20 mouse cellular contexts compared by ENCODE assay signal in genomic region chr19:32341091-32341490, GRCm38 (mm10). TPM values are rescaled to one million over a fixed set of nuclear protein-coding genes. Genes with fewer than 3 reads are reported as not detected.
DNase-seq lines count a peak whose midpoint lies in the region; ATAC-seq and TF ChIP-seq lines count a peak whose summit lies in the region.
"Had no signal": no experiment of that assay in that cellular context is flagged by ENCODE, and none has a peak within 500 bp of the region (broad histone marks: within the 10 kb centered on the region; RNA-seq: fewer than 3 reads in every experiment).

No protein-coding gene starts in this region.

- H3K9me3 ChIP-seq in intestine, embryonic 16.5 days (ENCODE audit: control insufficient read depth, low read length) = no peaks in the 10 kb centered on the region
- H3K9me3 ChIP-seq: forebrain, embryonic 13.5 days; liver, embryonic 13.5 days; megakaryocyte, embryonic 14.5 days; midbrain, embryonic 15.5 days had no signal

- TF ChIP-seq CTCF in heart, adult 2 months (IDR thresholded peaks at IDR 0.05) = no peak
- TF ChIP-seq CTCF in C2C12 (IDR thresholded peaks at IDR 0.05; ENCODE audit: control insufficient read depth, insufficient read depth, insufficient read length) = no peak

- no peak overlapping the region for H3K4me3 ChIP-seq in heart, adult 2 months
- H3K4me3 ChIP-seq in C2C12 (ENCODE audit: insufficient read depth, poor library complexity, severe bottlenecking) = no peak overlapping the region
- H3K4me3 ChIP-seq in intestine, embryonic 16.5 days (ENCODE audit: low read length) = no peak overlapping the region
- H3K4me3 ChIP-seq: forebrain, embryonic 13.5 days; left cerebral cortex, adult 2 months; liver, embryonic 13.5 days; midbrain, embryonic 15.5 days had no signal

- no peak overlapping the region for H3ac ChIP-seq in C2C12 (ENCODE audit: control insufficient read depth, insufficient read length, low read depth)

- H3K79me2 ChIP-seq in heart, adult 2 months (replicated peaks; ENCODE audit: control insufficient read depth, insufficient read depth, low read length) = peaks cover 1% of the 10 kb centered on the region
- peaks cover 13% of the 10 kb centered on the region for H3K79me2 ChIP-seq in C2C12 (ENCODE audit: control insufficient read depth, insufficient read depth)

- peaks cover 24% of the 10 kb centered on the region for H3K4me1 ChIP-seq in heart, adult 2 months (ENCODE audit: control insufficient read depth, insufficient read depth, low read length)
- peaks cover 23% of the 10 kb centered on the region for H3K4me1 ChIP-seq in intestine, embryonic 16.5 days (ENCODE audit: control insufficient read depth, insufficient read depth, low read length)

- H3K4me2 ChIP-seq in intestine, embryonic 16.5 days (ENCODE audit: low read depth, low read length) = no peak overlapping the region
- H3K4me2 ChIP-seq: forebrain, embryonic 13.5 days; liver, embryonic 13.5 days; midbrain, embryonic 15.5 days had no signal

- 33% methylated on average over 2 of the region's 2 CpGs for WGBS in heart, adult 2 months
- WGBS in intestine, embryonic 16.5 days = 48% methylated on average over 2 of the region's 2 CpGs

- no peaks in the 10 kb centered on the region for H3K27me3 ChIP-seq in heart, adult 2 months (ENCODE audit: control insufficient read depth, insufficient read depth, low read length)
- no peaks in the 10 kb centered on the region for H3K27me3 ChIP-seq in C2C12 (ENCODE audit: control insufficient read depth, insufficient read depth, insufficient read length)
- no peaks in the 10 kb centered on the region for H3K27me3 ChIP-seq in intestine, embryonic 16.5 days (replicated peaks; ENCODE audit: control insufficient read depth, insufficient read depth, low read length)
- H3K27me3 ChIP-seq: CH12.LX; forebrain, embryonic 13.5 days; liver, embryonic 13.5 days; megakaryocyte, embryonic 14.5 days; midbrain, embryonic 15.5 days had no signal

- intact Hi-C loops in heart, adult 2 months (cut with DNase I) = no loop called here
- intact Hi-C loops in heart, postnatal 14 days (cut with DNase I) = no loop called here

- H3K9ac ChIP-seq in heart, adult 2 months (ENCODE audit: low read depth, low read length) = no peak overlapping the region
- no peak overlapping the region for H3K9ac ChIP-seq in intestine, embryonic 16.5 days (ENCODE audit: low read depth, low read length)
- H3K9ac ChIP-seq: forebrain, embryonic 13.5 days; liver, embryonic 13.5 days; midbrain, embryonic 15.5 days had no signal

- peak overlapping the region; percentile 47 for H3K27ac ChIP-seq in heart, adult 2 months
- H3K27ac ChIP-seq in intestine, embryonic 16.5 days (ENCODE audit: low read length) = no peak overlapping the region
- H3K27ac ChIP-seq: forebrain, embryonic 13.5 days; left cerebral cortex, adult 2 months; liver, embryonic 13.5 days; midbrain, embryonic 15.5 days had no signal

- TF ChIP-seq POLR2A in heart, adult 2 months (IDR thresholded peaks at IDR 0.05; ENCODE audit: insufficient read depth, low read depth, low read length) = no peak

- H3K36me3 ChIP-seq in heart, adult 2 months (ENCODE audit: control insufficient read depth, insufficient read depth, low read length) = peaks cover 37% of the 10 kb centered on the region
- no peaks in the 10 kb centered on the region for H3K36me3 ChIP-seq in C2C12 (ENCODE audit: control insufficient read depth, insufficient read depth)
- no peaks in the 10 kb centered on the region for H3K36me3 ChIP-seq in intestine, embryonic 16.5 days (ENCODE audit: control insufficient read depth, insufficient read depth, low read length)
- H3K36me3 ChIP-seq: liver, embryonic 13.5 days; midbrain, embryonic 15.5 days had no signal

- H3K79me3 ChIP-seq in C2C12 (ENCODE audit: low read depth) = peaks cover 2% of the 10 kb centered on the region

- DNase-seq in heart, adult 2 months = peak in 1 of 2 experiments; percentile 15
- no peak for DNase-seq in heart, postnatal 14 days
- peak; percentile 41 for DNase-seq in layer of hippocampus, adult 9-11 months
- no peak for DNase-seq in layer of hippocampus, postnatal 36 days
- DNase-seq in brain, adult 2 months (ENCODE audit: low read depth, low spot score) = peak; percentile 87
- DNase-seq in kidney, postnatal 36 days = no peak
- DNase-seq: adrenal gland, postnatal 10 days; cerebellum, adult 18-20 months; kidney, adult 9 months; kidney, postnatal 4 days; liver, embryonic 13.5 days; lung, postnatal 10 days; thymus, adult 2 months had no signal

- no peak for ATAC-seq in intestine, embryonic 16.5 days
- ATAC-seq: forebrain, embryonic 13.5 days; midbrain, embryonic 15.5 days had no signal

- no peak for TF ChIP-seq EP300 in heart, adult 2 months (IDR thresholded peaks at IDR 0.05; ENCODE audit: insufficient read depth, low read depth, low read length)

TF ChIP-seq in C2C12, 6 proteins besides CTCF, POLR2A, EP300 and RAD21:
- no peak for TF ChIP-seq FOSL1 (IDR thresholded peaks at IDR 0.05; ENCODE audit: insufficient read depth, low read length, poor library complexity, severe bottlenecking)
- TF ChIP-seq CEBPB (IDR thresholded peaks at IDR 0.05; ENCODE audit: low read depth) = no peak
- TF ChIP-seq MAX (IDR thresholded peaks at IDR 0.05) = peak; percentile 34
- TF ChIP-seq MYOD1 (IDR thresholded peaks at IDR 0.05; ENCODE audit: control insufficient read depth, insufficient read length, low read depth) = no peak
- no peak for TF ChIP-seq USF1 (IDR thresholded peaks at IDR 0.05; ENCODE audit: low read depth)
- TF ChIP-seq MYOG (IDR thresholded peaks at IDR 0.05; ENCODE audit: control insufficient read depth, extremely low read depth, insufficient read length) = no peak

RNA-seq across cellular contexts. Expression of gene Sgms1, which starts 48.4 kb away (rescaled TPM):
- 10 to 100 TPM; 60.5 to 62.1 TPM for total RNA-seq in heart, adult 2 months (2021)
- 27.0 and 42.5 TPM in 2 replicates for polyA plus RNA-seq in heart, adult 2 months (2012; rRNA removed)
- total RNA-seq in heart, postnatal 14 days (2021) = 10 to 100 TPM; 75.1 to 77.5 TPM
- 10 to 100 TPM; 53.6 to 64.1 TPM for total RNA-seq in layer of hippocampus, postnatal 36 days (2021)
- 5.3 TPM for polyA plus RNA-seq in C2C12 (2012; fragmentation: generic; extraction: Trizol)
- polyA plus RNA-seq in intestine, embryonic 16.5 days (2015; fragmentation: Nextera tagmentation; extraction: Ambion mirVana) = 33.1 and 33.5 TPM in 2 replicates

Comparison
In these comparisons a context has a peak if more than half of its experiments do, and no peak if none do; other contexts are left out.
1. DNase-seq: peak in layer of hippocampus, adult 9-11 months (single experiment) and brain, adult 2 months (single experiment); none in heart, postnatal 14 days (0 of 2), layer of hippocampus, postnatal 36 days (0 of 2) and kidney, postnatal 36 days (0 of 2).